Mouse (Mus musculus) gastrocnemius, adult 2 months (tissue): Measurements from ENCODE around the gene Dnah1. TPM values are rescaled to one million over a fixed set of nuclear protein-coding genes. Genes with fewer than 3 reads are reported as not detected.
A peak's percentile ranks its signal among the peaks of the same experiment; 100 is the strongest.

Experiments
- DNase-seq: peaks from one replicate; pipeline ENCODE4 v3.0.0; 2022
- H3K27ac ChIP-seq: fragments of 200-600 bp; 2 replicates; pipeline ENCODE4 v1.8.1; 2022; ENCODE audit warnings: mild to moderate bottlenecking
- H3K4me3 ChIP-seq: fragments of 200-600 bp; 2 replicates; pipeline ENCODE4 v1.8.1; 2022; ENCODE audit warnings: mild to moderate bottlenecking, moderate library complexity
- CTCF ChIP-seq: fragments of 200-600 bp; IDR thresholded peaks from 2 replicates; pipeline ENCODE4 v1.8.1; 2022; ENCODE audit warnings: antibody characterized with exemption, mild to moderate bottlenecking, moderate library complexity
- intact Hi-C: fragments of 180-260 bp; cut with DNase I; formaldehyde crosslinking; loops from one replicate; pipeline ENCODE4 v1.15.1; 2025
- total RNA-seq, 2 experiments: library from RNA; stranded (reverse); gene quantifications; 2 replicates each; pipeline ENCODE4 v1.2.3; 2021

Gene Dnah1
- total RNA-seq, 2 experiments from 2014 or later: 0.03 to 0.08 TPM

DNA sequence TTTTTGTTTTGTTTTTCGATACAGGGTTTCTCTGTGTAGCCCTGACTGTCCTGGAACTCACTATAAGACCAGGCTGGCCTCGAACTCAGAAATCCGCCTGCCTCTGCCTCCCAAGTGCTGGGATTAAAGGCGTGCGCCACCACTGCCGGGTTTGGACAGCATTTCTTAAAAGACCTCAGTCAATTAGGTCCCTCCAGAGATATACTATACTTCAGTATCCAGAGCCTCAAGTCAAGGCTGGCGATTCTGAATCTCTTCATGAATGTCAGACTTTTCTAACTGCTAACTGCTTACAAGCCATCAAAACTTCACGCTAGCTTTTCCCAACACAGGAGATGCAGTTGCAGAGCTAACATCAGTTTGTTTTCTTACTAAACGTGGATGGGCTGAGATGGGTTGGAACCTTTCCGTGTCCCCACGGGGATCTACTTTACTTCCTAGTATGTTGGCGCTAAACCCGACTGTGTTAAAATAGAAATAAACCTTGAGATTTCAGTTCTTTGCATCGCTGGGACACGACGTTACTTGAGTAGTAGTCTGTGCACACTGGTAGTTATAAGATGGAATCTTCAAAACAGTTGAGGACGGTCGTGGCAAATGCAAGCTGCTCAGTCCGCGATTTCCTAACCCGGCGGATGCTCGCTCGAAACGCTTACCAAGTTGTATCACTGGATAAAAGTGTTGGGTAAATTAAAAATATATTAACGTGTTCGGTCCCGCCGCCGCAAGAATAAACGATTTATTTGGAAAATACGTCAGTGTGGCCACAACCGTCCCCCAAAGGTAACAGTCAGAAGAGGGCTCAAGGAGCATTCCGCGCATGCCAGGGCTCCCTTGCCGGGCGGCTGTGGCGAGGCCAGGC lies 73.2 kb downstream of the Dnah1 start:
- intact Hi-C loops: loop anchor here (5.0 to 10.0 kb wide), 4 partner anchors 43 to 244 kb away; partner anchors contain the start of genes Capn7, Eaf1, Mettl6 and Smim4
- peak overlapping the region; percentile 100 for H3K4me3 ChIP-seq
- no peak for TF ChIP-seq CTCF
- peak overlapping the region; percentile 93 for H3K27ac ChIP-seq
- DNase-seq: no peak

DNA sequence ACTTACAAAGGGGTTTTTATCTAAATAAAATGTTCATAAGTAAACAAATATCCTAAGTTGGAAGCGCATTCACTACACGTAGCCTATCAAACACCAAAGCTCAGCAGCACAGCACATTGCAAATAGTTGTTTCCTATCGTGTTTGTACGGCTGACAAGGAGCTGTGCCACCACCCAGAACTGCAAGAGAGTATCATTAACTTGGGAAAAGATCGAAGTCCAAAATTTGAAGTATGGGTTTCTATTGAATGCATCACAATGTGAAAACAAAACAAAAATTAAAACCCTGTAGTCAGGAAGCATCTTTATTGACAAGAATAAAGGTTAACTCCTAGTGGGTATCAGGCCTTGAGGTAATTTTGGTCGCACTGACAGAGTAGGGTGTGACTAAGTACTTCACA lies 75.3 kb downstream of the Dnah1 start:
- intact Hi-C loops: no loop called here
- DNase-seq: no peak
- no peak overlapping the region for H3K4me3 ChIP-seq
- no peak overlapping the region for H3K27ac ChIP-seq
- TF ChIP-seq CTCF: no peak

- TF ChIP-seq CTCF: no peak
- DNase-seq: peak; percentile 8
- intact Hi-C loops: no loop called here
- Histone ChIP-seq H3K4me3 (no peak overlapping the region), H3K27ac (no peak overlapping the region)
Observed at GRCm38 (mm10) chr14:31245946-31246345, 77.8 kb downstream of the Dnah1 start.

- no peak for TF ChIP-seq CTCF
- intact Hi-C loops: no loop called here
- Histone ChIP-seq H3K4me3 (no peak overlapping the region), H3K27ac (no peak overlapping the region)
- DNase-seq: no peak
Observed at GRCm38 (mm10) chr14:31244777-31245176, 78.9 kb downstream of the Dnah1 start.

DNA sequence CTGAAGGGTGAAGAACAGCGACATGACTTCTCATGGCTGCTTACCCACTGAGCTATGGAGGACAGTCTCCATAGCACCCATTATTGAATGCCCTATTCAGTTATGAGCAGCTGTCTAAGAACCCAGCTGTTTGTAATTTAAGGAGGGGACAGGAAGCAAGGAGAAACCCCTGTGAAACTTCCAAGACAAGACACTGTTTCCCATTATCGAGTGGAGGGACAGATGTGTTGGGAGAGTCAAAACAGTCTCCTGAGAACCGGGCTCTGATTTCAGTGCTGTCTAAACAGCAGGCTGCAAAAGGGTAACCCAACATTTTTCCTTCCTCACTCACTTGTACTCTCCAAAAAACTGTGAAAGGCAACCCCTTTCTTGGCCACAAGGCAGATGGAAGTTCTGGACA lies 83.2 kb downstream of the Dnah1 start:
- Histone ChIP-seq H3K27ac (peak overlapping the region; percentile 8; the same call in 1 of the 2 replicates), H3K4me3 (no peak overlapping the region)
- DNase-seq: peak; percentile 15
- intact Hi-C loops: no loop called here
- no peak for TF ChIP-seq CTCF

GRCm38 (mm10) chr14:31237101-31237882 lies 86.4 kb downstream of the Dnah1 start:
- peak; percentile 76 for DNase-seq
- intact Hi-C loops: no loop called here
- Histone ChIP-seq H3K27ac (peak overlapping the region; percentile 66), H3K4me3 (no peak overlapping the region)
- no peak for TF ChIP-seq CTCF

DNA sequence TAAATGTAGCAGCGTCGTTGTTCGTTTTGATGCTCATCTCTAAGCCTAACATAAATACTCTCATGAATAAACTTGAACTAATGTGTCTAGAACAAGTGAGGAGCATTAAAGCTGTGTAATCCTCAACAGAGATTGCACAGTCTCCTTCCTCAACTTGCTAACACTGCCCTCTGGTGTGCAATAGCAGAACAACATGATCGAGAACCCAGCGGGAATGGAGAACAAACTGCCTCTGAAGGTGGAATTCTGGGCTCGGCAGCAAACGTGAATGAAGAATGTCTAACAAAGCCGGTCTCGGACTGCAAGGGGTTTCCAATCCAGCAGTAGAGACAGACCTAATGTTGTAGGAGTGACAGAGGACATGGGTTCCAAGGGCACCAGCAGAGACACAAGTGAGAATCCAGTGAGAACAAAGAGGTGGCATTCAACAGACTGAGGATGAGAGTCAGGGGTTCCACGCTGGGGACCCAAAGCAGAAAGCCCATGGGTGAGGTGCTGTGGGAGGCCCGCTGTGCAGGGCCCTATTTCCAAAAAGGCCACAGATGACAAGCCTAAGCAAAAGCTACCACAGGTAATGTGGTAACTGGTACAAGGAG lies 89.6 kb downstream of the Dnah1 start:
- TF ChIP-seq CTCF: peak; percentile 83
- peak; percentile 78 for DNase-seq

DNA sequence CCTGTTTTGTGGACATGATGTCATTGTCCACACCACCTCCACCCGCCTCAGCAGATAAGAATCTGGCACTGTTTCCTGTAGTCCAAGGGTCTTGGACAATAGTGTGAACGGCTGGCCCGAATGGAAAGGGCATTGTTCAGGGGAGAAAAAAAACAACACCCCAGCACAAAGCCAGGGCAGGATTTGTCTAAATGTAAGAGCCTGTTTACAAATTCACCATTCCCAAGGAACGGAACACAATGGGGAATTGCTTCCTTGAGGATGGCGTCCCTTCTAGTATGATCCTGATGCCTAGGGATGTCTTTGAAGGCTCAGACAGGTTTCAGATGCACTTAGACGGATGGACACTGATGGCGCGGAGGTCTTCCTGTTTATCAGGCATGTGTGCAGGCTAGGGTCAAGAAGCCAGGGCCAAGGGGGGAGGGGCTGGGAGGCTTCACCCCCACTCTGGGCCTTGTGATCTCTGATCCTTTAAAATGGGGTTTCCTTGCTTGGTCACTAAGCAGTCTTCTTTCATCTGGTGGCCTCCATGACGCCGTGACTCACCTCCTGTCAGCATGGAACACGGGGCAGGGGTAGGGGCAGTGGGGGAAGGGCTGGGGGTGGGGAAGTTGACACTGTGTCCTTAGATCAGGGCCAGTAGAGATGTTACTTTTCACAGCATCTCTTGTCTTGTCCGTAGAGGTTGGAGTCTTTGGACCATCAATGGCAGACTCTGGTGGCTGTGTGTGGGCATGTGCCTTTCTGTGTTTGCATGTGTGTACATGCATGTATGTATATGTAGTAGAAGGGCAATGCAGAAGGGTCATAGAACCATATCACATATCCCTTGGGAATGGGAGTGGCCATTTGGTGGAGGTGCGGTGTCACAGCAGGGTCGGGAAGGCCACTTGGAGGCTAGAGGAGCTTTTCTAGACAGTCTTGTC lies 90.4 kb downstream of the Dnah1 start:
- DNase-seq: no peak
- no peak for TF ChIP-seq CTCF
- peak overlapping the region; percentile 81 for H3K27ac ChIP-seq
- intact Hi-C loops: no loop called here
- H3K4me3 ChIP-seq: peak overlapping the region; percentile 53

More for the DNA sequence above, 89.6 kb downstream of the Dnah1 start:
- Histone ChIP-seq H3K4me3 (peak overlapping the region; percentile 53), H3K27ac (peak overlapping the region; percentile 81)
- intact Hi-C loops: loop anchor here (1.0 kb wide), 1 partner anchor 19 kb away; no protein-coding TSS in a partner anchor

- intact Hi-C loops: no loop called here
- H3K27ac ChIP-seq: peak overlapping the region; percentile 81
- no peak for DNase-seq
- no peak for TF ChIP-seq CTCF
- peak overlapping the region; percentile 29 for H3K4me3 ChIP-seq
Observed at GRCm38 (mm10) chr14:31232404-31233069, 91.2 kb downstream of the Dnah1 start.

GRCm38 (mm10) chr14:31230442-31230841 lies 93.3 kb downstream of the Dnah1 start:
- no peak for TF ChIP-seq CTCF
- no peak overlapping the region for H3K4me3 ChIP-seq
- no peak for DNase-seq
- intact Hi-C loops: no loop called here
- peak overlapping the region; percentile 81 for H3K27ac ChIP-seq

DNA sequence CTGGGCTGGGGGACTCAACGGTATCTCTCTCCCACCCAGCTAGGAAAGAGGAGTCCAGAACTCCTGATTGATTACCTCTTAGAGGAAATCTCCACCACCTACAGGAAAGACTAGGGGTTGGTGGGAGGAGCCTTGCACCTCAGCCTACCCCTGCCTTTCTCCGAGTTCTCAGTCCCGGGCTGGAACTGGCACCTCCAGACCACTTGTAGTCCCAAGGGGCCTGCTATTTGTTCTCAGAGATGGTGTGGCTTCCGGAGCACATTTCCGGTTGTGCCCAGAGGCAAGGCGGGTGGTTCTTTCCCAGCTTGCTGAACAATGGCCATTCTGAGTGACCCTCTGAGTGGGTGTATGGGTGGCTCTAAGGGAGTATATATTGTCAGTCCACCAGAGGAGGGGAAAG lies 95.5 kb downstream of the Dnah1 start:
- H3K4me3 ChIP-seq: peak overlapping the region; percentile 34; the same call in 1 of the 2 replicates
- intact Hi-C loops: no loop called here
- H3K27ac ChIP-seq: peak overlapping the region; percentile 81

More for the DNA sequence above, 95.5 kb downstream of the Dnah1 start:
- no peak for DNase-seq
- no peak for TF ChIP-seq CTCF
